Mouse (Mus musculus) spleen, adult 2 months (tissue): Measurements from ENCODE around the gene Myo1h.

Experiments
- CTCF ChIP-seq: fragments of 200-500 bp; IDR thresholded peaks from 2 replicates; pipeline ENCODE4 v1.5.1; 2011; ENCODE audit warnings: mild to moderate bottlenecking, inconsistent platforms; ENCODE audit not compliant: insufficient read depth, insufficient read length, insufficient replicate concordance; ENCODE audit errors: extremely low read depth
- POLR2A ChIP-seq: fragments of 200-500 bp; IDR thresholded peaks from 2 replicates; pipeline ENCODE4 v1.6.1; 2011; ENCODE audit warnings: low read depth, low read length, inconsistent platforms

GRCm38 (mm10) chr5:114308765-114309679 lies 20.1 kb downstream of the Myo1h start:
- no peak for TF ChIP-seq POLR2A
- no peak for TF ChIP-seq CTCF
